Mouse (Mus musculus) stomach, embryonic 14.5 days (tissue): Measurements from ENCODE around the gene Mdk. TPM values are rescaled to one million over a fixed set of nuclear protein-coding genes. Genes with fewer than 3 reads are reported as not detected.

Experiments used
- ATAC-seq: fragments of 200-750 bp; cut with Nextera tagmentation; 2 replicates; pipeline ENCODE4 v1.8.0; 2017; ENCODE audit warnings: low read depth, moderate TSS enrichment; ENCODE audit not compliant: insufficient number of reproducible peaks, insufficient read depth, low FRiP score
- H3K27ac ChIP-seq: fragments of 300-500 bp; sonication (generic); 2 replicates; pipeline ENCODE4 v1.5.1; 2014; ENCODE audit warnings: mild to moderate bottlenecking, low read length, moderate library complexity, mixed read lengths
- H3K27me3 ChIP-seq: fragments of 300-500 bp; sonication (generic); 2 replicates; pipeline ENCODE4 v1.6.1; 2014; ENCODE audit warnings: low read length, control low read depth, mixed read lengths; ENCODE audit not compliant: control insufficient read depth, insufficient read depth
- H3K36me3 ChIP-seq: fragments of 300-500 bp; sonication (generic); 2 replicates; pipeline ENCODE4 v1.6.1; 2014; ENCODE audit warnings: mild to moderate bottlenecking, control low read depth, low read length, moderate library complexity, mixed read lengths; ENCODE audit not compliant: control insufficient read depth, insufficient read depth
- H3K4me1 ChIP-seq: fragments of 300-500 bp; sonication (generic); 2 replicates; pipeline ENCODE4 v1.6.1; 2014; ENCODE audit warnings: low read length, control low read depth, mixed read lengths; ENCODE audit not compliant: control insufficient read depth, insufficient read depth
- H3K4me2 ChIP-seq: fragments of 300-500 bp; sonication (generic); replicated peaks from 2 replicates; pipeline ENCODE4 v1.6.1; 2014; ENCODE audit warnings: low read depth, low read length, control low read depth
- H3K4me3 ChIP-seq: fragments of 300-500 bp; sonication (generic); 2 replicates; pipeline ENCODE4 v1.5.1; 2014; ENCODE audit warnings: low read depth, low read length, control low read depth
- H3K9ac ChIP-seq: fragments of 300-500 bp; sonication (generic); replicated peaks from 2 replicates; pipeline ENCODE4 v1.6.1; 2014; ENCODE audit warnings: low read depth, mild to moderate bottlenecking, control low read depth, low read length, moderate library complexity, mixed read lengths
- H3K9me3 ChIP-seq: fragments of 300-500 bp; sonication (generic); 2 replicates; pipeline ENCODE4 v1.6.1; 2016; ENCODE audit warnings: low read depth, low read length, control low read depth; ENCODE audit not compliant: control insufficient read depth
- WGBS: fragments of 180-500 bp; shearing (Covaris S2); extraction: QIAGEN DNeasy Blood & Tissue Kit; methylation state at CpG from one replicate; pipeline ENCODE4 v1.1.7; 2014; 5-methylcytosine and 5-hydroxymethylcytosine counted together
- polyA plus RNA-seq: library from polyadenylated mRNA; unstranded; fragments of >200 nt; fragmentation: Nextera tagmentation; extraction: Ambion mirVana; gene quantifications from 2 replicates; pipeline ENCODE4 v1.2.1, GENCODE M21; 2014

The Mdk gene
- polyA plus RNA-seq, 1 experiment from 2014 or later = 1,256 TPM

- Histone ChIP-seq H3K4me1 (peaks cover 49% of the 10 kb centered on the region), H3K4me3 (no peak overlapping the region), H3K27me3 (no peaks in the 10 kb centered on the region), H3K27ac (peak overlapping the region; percentile 55; the same call in 1 of the 2 replicates), H3K9me3 (no peaks in the 10 kb centered on the region), H3K9ac (no peak overlapping the region), H3K36me3 (no peaks in the 10 kb centered on the region), H3K4me2 (no peak overlapping the region)
- 9% methylated on average over 5 of the region's 5 CpGs for WGBS
- ATAC-seq = peak; percentile 51
Measured at GRCm38 (mm10) chr2:91953825-91954224, 21.7 kb upstream of the Mdk start.

- H3K9ac ChIP-seq = no peak overlapping the region
- H3K27ac ChIP-seq = peak overlapping the region; percentile 80; the same call in 1 of the 2 replicates
- H3K27me3 ChIP-seq = no peaks in the 10 kb centered on the region
- H3K4me2 ChIP-seq = peak overlapping the region; percentile 32
- 14% methylated on average over 15 of the region's 15 CpGs for WGBS
- H3K4me3 ChIP-seq = no peak overlapping the region
- ATAC-seq = peak; percentile 56; the same call in 1 of the 2 replicates
- peaks cover 50% of the 10 kb centered on the region for H3K4me1 ChIP-seq
- H3K9me3 ChIP-seq = no peaks in the 10 kb centered on the region
- no peaks in the 10 kb centered on the region for H3K36me3 ChIP-seq
Measured at GRCm38 (mm10) chr2:91950275-91951085, 18.4 kb upstream of the Mdk start.

GRCm38 (mm10) chr2:91949411-91950274 is 17.5 kb upstream of the Mdk start:
- peak; percentile 43 for ATAC-seq
- peaks cover 47% of the 10 kb centered on the region for H3K4me1 ChIP-seq
- peak overlapping the region; percentile 80 for H3K27ac ChIP-seq
- peak overlapping the region; percentile 30 for H3K9ac ChIP-seq
- H3K36me3 ChIP-seq = no peaks in the 10 kb centered on the region
- H3K27me3 ChIP-seq = no peaks in the 10 kb centered on the region
- H3K4me2 ChIP-seq = peak overlapping the region; percentile 32
- H3K9me3 ChIP-seq = no peaks in the 10 kb centered on the region
- H3K4me3 ChIP-seq = no peak overlapping the region
- 52% methylated on average over 17 of the region's 17 CpGs for WGBS

- no peaks in the 10 kb centered on the region for H3K27me3 ChIP-seq
- peaks cover 2% of the 10 kb centered on the region; the same call in 1 of the 2 replicates for H3K36me3 ChIP-seq
- H3K4me2 ChIP-seq = no peak overlapping the region
- ATAC-seq = no peak
- H3K4me3 ChIP-seq = no peak overlapping the region
- 82% methylated on average over 3 of the region's 3 CpGs for WGBS
- H3K4me1 ChIP-seq = peaks cover 47% of the 10 kb centered on the region
- no peak overlapping the region for H3K27ac ChIP-seq
- no peaks in the 10 kb centered on the region for H3K9me3 ChIP-seq
- no peak overlapping the region for H3K9ac ChIP-seq
Measured at GRCm38 (mm10) chr2:91948792-91949241, 16.7 kb upstream of the Mdk start.

GRCm38 (mm10) chr2:91948151-91948509 is 16.0 kb upstream of the Mdk start:
- 75% methylated on average over 6 of the region's 6 CpGs for WGBS
- H3K27ac ChIP-seq = no peak overlapping the region
- peaks cover 41% of the 10 kb centered on the region for H3K4me1 ChIP-seq
- H3K36me3 ChIP-seq = peaks cover 8% of the 10 kb centered on the region; the same call in 1 of the 2 replicates
- H3K9ac ChIP-seq = no peak overlapping the region
- no peak overlapping the region for H3K4me3 ChIP-seq
- H3K4me2 ChIP-seq = no peak overlapping the region
- no peaks in the 10 kb centered on the region for H3K27me3 ChIP-seq
- no peaks in the 10 kb centered on the region for H3K9me3 ChIP-seq
- ATAC-seq = no peak

- peaks cover 8% of the 10 kb centered on the region; the same call in 1 of the 2 replicates for H3K36me3 ChIP-seq
- no peaks in the 10 kb centered on the region for H3K27me3 ChIP-seq
- H3K27ac ChIP-seq = no peak overlapping the region
- peaks cover 41% of the 10 kb centered on the region for H3K4me1 ChIP-seq
- H3K9me3 ChIP-seq = no peaks in the 10 kb centered on the region
- no peak overlapping the region for H3K4me3 ChIP-seq
- H3K9ac ChIP-seq = no peak overlapping the region
- 67% methylated on average over 11 of the region's 11 CpGs for WGBS
- no peak overlapping the region for H3K4me2 ChIP-seq
- ATAC-seq = no peak
Measured at GRCm38 (mm10) chr2:91947397-91948150, 15.5 kb upstream of the Mdk start.

- Histone ChIP-seq H3K4me1 (peaks cover 41% of the 10 kb centered on the region), H3K9ac (no peak overlapping the region), H3K27ac (no peak overlapping the region), H3K27me3 (no peaks in the 10 kb centered on the region), H3K4me2 (no peak overlapping the region), H3K36me3 (peaks cover 11% of the 10 kb centered on the region; the same call in 1 of the 2 replicates), H3K9me3 (no peaks in the 10 kb centered on the region), H3K4me3 (no peak overlapping the region)
- 48% methylated on average over 6 of the region's 6 CpGs for WGBS
- 0 out of 2 replicates have a peak, but pooled peaks have one; percentile 15 for ATAC-seq
Measured at GRCm38 (mm10) chr2:91946836-91947235, 14.7 kb upstream of the Mdk start.

- Histone ChIP-seq H3K9me3 (no peaks in the 10 kb centered on the region), H3K36me3 (peaks cover 16% of the 10 kb centered on the region), H3K9ac (no peak within 1 kb of the TSS), H3K27me3 (no peaks in the 10 kb centered on the region), H3K4me1 (peaks cover 37% of the 10 kb centered on the region), H3K4me2 (no peak within 1 kb of the TSS), H3K4me3 (no peak within 1 kb of the TSS), H3K27ac (no peak within 1 kb of the TSS; the same call in 1 of the 2 replicates)
- no peak for ATAC-seq
- WGBS = 94% methylated on average over 18 of the region's 18 CpGs
Measured at GRCm38 (mm10) chr2:91945483-91945882, 13.4 kb upstream of the Mdk start, which contains the start of gene Gm9821. Gene Gm9821 (plus strand): TSS chr2:91945703.
